Mouse (Mus musculus) forebrain, postnatal 0 days (tissue): ENCODE results near the gene Ift46. TPM values are rescaled to one million over a fixed set of nuclear protein-coding genes. Genes with fewer than 3 reads are reported as not detected.

Experiments used
- ATAC-seq: fragments of 200-750 bp; cut with Nextera tagmentation; 2 replicates; pipeline ENCODE4 v1.8.0; 2017; ENCODE audit warnings: mild to moderate bottlenecking, moderate library complexity
- DNase-seq: peaks from one replicate; pipeline ENCODE4 v3.0.0-alpha.2; 2015
- H3K27ac ChIP-seq: fragments of 300-500 bp; sonication (generic); 2 replicates; pipeline ENCODE4 v1.5.1; 2014; ENCODE audit warnings: low read depth, mild to moderate bottlenecking, antibody characterized with exemption, low read length, moderate library complexity, mixed read lengths
- H3K27me3 ChIP-seq: fragments of 300-500 bp; sonication (generic); 2 replicates; pipeline ENCODE4 v1.6.1; 2014; ENCODE audit warnings: mild to moderate bottlenecking, low read length, mixed read lengths; ENCODE audit not compliant: insufficient read depth
- H3K36me3 ChIP-seq: fragments of 300-500 bp; sonication (generic); 2 replicates; pipeline ENCODE4 v1.6.1; 2014; ENCODE audit warnings: mild to moderate bottlenecking, moderate library complexity; ENCODE audit not compliant: insufficient read depth
- H3K4me1 ChIP-seq: fragments of 300-500 bp; sonication (generic); 2 replicates; pipeline ENCODE4 v1.6.1; 2014; ENCODE audit warnings: antibody characterized with exemption; ENCODE audit not compliant: insufficient read depth
- H3K4me2 ChIP-seq: fragments of 300-500 bp; sonication (generic); 2 replicates; pipeline ENCODE4 v1.6.1; 2014; ENCODE audit warnings: low read depth, mild to moderate bottlenecking, moderate library complexity
- H3K4me3 ChIP-seq: fragments of 300-500 bp; sonication (generic); 2 replicates; pipeline ENCODE4 v1.5.1; 2014; ENCODE audit warnings: low read depth, low read length, mixed read lengths
- H3K9ac ChIP-seq: fragments of 300-500 bp; sonication (generic); 2 replicates; pipeline ENCODE4 v1.6.1; 2014; ENCODE audit warnings: mild to moderate bottlenecking
- H3K9me3 ChIP-seq: fragments of 300-500 bp; sonication (generic); 2 replicates; pipeline ENCODE4 v1.6.1; 2016; ENCODE audit warnings: low read length
- CTCF ChIP-seq: sonication (generic); IDR thresholded peaks from 2 replicates; pipeline ENCODE4 v1.5.1; 2016; ENCODE audit warnings: antibody characterized with exemption, control low read depth, low read depth
- WGBS: fragments of 180-500 bp; shearing (Covaris S2); extraction: QIAGEN DNeasy Blood & Tissue Kit; methylation state at CpG from one replicate; pipeline ENCODE4 v1.1.7; 2014; 5-methylcytosine and 5-hydroxymethylcytosine counted together
- polyA plus RNA-seq: library from polyadenylated mRNA; unstranded; fragments of >200 nt; fragmentation: Nextera tagmentation; extraction: Ambion mirVana; gene quantifications from 2 replicates; pipeline ENCODE4 v1.2.1, GENCODE M21; 2015
- total RNA-seq: library from RNA; depleted of rRNA; stranded (reverse); fragments of >200 nt; gene quantifications from 2 replicates; pipeline ENCODE4 v1.2.3, GENCODE M21; 2014

Ift46 gene
- total and polyA plus RNA-seq, 2 experiments from 2014 or later = 67.0 to 158 TPM

GRCm38 (mm10) chr9:44721877-44722186 lies 45.9 kb upstream of the Ift46 start:
- TF ChIP-seq CTCF = no peak
- WGBS = 91% methylated on average over 3 of the region's 3 CpGs
- no peaks in the 10 kb centered on the region for H3K9me3 ChIP-seq
- peak overlapping the region; percentile 79 for H3K4me3 ChIP-seq
- peaks cover 14% of the 10 kb centered on the region for H3K36me3 ChIP-seq
- peak overlapping the region; percentile 85 for H3K4me2 ChIP-seq
- no peaks in the 10 kb centered on the region for H3K27me3 ChIP-seq
- H3K9ac ChIP-seq = peak overlapping the region; percentile 90; the same call in 1 of the 2 replicates
- no peak for ATAC-seq
- DNase-seq = no peak
- H3K4me1 ChIP-seq = peaks cover 17% of the 10 kb centered on the region
- H3K27ac ChIP-seq = no peak overlapping the region

GRCm38 (mm10) chr9:44722575-44722974 lies 45.1 kb upstream of the Ift46 start:
- H3K27ac ChIP-seq = no peak overlapping the region
- peaks cover 17% of the 10 kb centered on the region for H3K4me1 ChIP-seq
- 66% methylated on average over 7 of the region's 7 CpGs for WGBS
- DNase-seq (no peak), ATAC-seq (no peak)
- no peak for TF ChIP-seq CTCF
- no peak overlapping the region for H3K9ac ChIP-seq
- no peaks in the 10 kb centered on the region for H3K27me3 ChIP-seq
- H3K4me3 ChIP-seq = no peak overlapping the region
- no peaks in the 10 kb centered on the region for H3K9me3 ChIP-seq
- peaks cover 7% of the 10 kb centered on the region; the same call in 1 of the 2 replicates for H3K36me3 ChIP-seq
- no peak overlapping the region for H3K4me2 ChIP-seq

- 58% methylated on average over 7 of the region's 7 CpGs for WGBS
- no peak for TF ChIP-seq CTCF
- no peak overlapping the region for H3K27ac ChIP-seq
- peaks cover 17% of the 10 kb centered on the region for H3K4me1 ChIP-seq
- H3K27me3 ChIP-seq = no peaks in the 10 kb centered on the region
- no peaks in the 10 kb centered on the region for H3K9me3 ChIP-seq
- H3K4me2 ChIP-seq = no peak overlapping the region
- ATAC-seq = no peak
- no peak for DNase-seq
- H3K4me3 ChIP-seq = no peak overlapping the region
- peaks cover 3% of the 10 kb centered on the region; the same call in 1 of the 2 replicates for H3K36me3 ChIP-seq
- no peak overlapping the region for H3K9ac ChIP-seq
Observed at GRCm38 (mm10) chr9:44723008-44723407, 44.7 kb upstream of the Ift46 start.

DNA sequence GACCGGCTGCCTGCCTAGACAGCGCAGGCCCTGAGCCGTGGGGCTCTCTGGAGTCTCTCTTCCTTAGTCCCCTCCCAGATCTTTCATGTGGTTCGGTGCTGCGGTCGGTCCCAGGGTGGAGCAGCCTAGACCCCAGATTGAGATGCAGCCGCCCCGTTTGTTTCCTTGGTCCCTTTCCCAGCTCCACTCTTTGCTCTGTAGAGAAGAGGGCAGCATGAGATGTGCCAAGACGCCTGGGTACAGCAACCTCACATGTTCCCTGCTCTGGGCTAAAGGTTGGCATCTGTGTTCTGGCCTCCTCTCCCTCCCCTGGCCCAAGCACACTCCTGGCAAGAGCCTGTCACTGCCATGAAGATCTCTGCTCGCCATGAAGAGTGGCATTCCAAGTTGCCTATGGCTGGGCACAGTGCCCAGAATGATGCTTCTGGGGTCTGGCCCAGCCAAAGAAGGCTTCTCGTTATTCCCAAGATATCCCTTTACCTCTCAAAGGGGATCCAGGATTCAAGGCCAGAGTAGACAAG lies 44.1 kb upstream of the Ift46 start:
- Histone ChIP-seq H3K4me3 (no peak overlapping the region), H3K9ac (no peak overlapping the region), H3K27me3 (no peaks in the 10 kb centered on the region), H3K36me3 (no peaks in the 10 kb centered on the region), H3K27ac (0 out of 2 replicates have a peak overlapping the region, but pooled peaks have one; percentile 5), H3K4me2 (no peak overlapping the region), H3K4me1 (peaks cover 17% of the 10 kb centered on the region), H3K9me3 (no peaks in the 10 kb centered on the region)
- DNase-seq (peak; percentile 39), ATAC-seq (no peak)
- WGBS = 44% methylated on average over 11 of the region's 11 CpGs
- no peak for TF ChIP-seq CTCF

- H3K9ac ChIP-seq = no peak overlapping the region
- no peaks in the 10 kb centered on the region for H3K36me3 ChIP-seq
- no peak overlapping the region for H3K4me2 ChIP-seq
- H3K4me1 ChIP-seq = peaks cover 16% of the 10 kb centered on the region
- H3K9me3 ChIP-seq = no peaks in the 10 kb centered on the region
- H3K27ac ChIP-seq = no peak overlapping the region
- DNase-seq = peak; percentile 41
- TF ChIP-seq CTCF = no peak
- no peaks in the 10 kb centered on the region for H3K27me3 ChIP-seq
- peak; percentile 3; the same call in 1 of the 2 replicates for ATAC-seq
- no peak overlapping the region for H3K4me3 ChIP-seq
- 55% methylated on average over 6 of the region's 6 CpGs for WGBS
Observed at GRCm38 (mm10) chr9:44724223-44724622, 43.5 kb upstream of the Ift46 start.

- Histone ChIP-seq H3K27ac (no peak overlapping the region), H3K4me1 (peaks cover 11% of the 10 kb centered on the region), H3K4me2 (no peak overlapping the region), H3K9ac (no peak overlapping the region), H3K9me3 (no peaks in the 10 kb centered on the region), H3K4me3 (no peak overlapping the region), H3K27me3 (no peaks in the 10 kb centered on the region), H3K36me3 (no peaks in the 10 kb centered on the region)
- 68% methylated on average over 2 of the region's 2 CpGs for WGBS
- TF ChIP-seq CTCF = no peak
- DNase-seq (no peak), ATAC-seq (no peak)
Observed at GRCm38 (mm10) chr9:44724665-44725064, 43.0 kb upstream of the Ift46 start.

GRCm38 (mm10) chr9:44726431-44727146 lies 41.1 kb upstream of the Ift46 start:
- H3K4me2 ChIP-seq = no peak overlapping the region
- H3K27me3 ChIP-seq = no peaks in the 10 kb centered on the region
- ATAC-seq (no peak), DNase-seq (no peak)
- H3K9me3 ChIP-seq = no peaks in the 10 kb centered on the region
- H3K9ac ChIP-seq = no peak overlapping the region
- peaks cover 4% of the 10 kb centered on the region; the same call in 1 of the 2 replicates for H3K4me1 ChIP-seq
- no peak overlapping the region for H3K4me3 ChIP-seq
- no peak overlapping the region for H3K27ac ChIP-seq
- no peaks in the 10 kb centered on the region for H3K36me3 ChIP-seq
- 39% methylated on average over 10 of the region's 10 CpGs for WGBS
- TF ChIP-seq CTCF = no peak
